Mouse (Mus musculus): ENCODE results near the gene Pde4a.
"Not testable (repeated sequence)": the region's sequence is repeated elsewhere in the genome, so short reads cannot be mapped to it uniquely, and the experiment has no call there.

The Pde4a gene

GRCm38 (mm10) chr9:21245113-21245487 is 79.6 kb downstream of the Pde4a start:
- no peak for DNase-seq (ENCODE audit: low spot score)

DNA sequence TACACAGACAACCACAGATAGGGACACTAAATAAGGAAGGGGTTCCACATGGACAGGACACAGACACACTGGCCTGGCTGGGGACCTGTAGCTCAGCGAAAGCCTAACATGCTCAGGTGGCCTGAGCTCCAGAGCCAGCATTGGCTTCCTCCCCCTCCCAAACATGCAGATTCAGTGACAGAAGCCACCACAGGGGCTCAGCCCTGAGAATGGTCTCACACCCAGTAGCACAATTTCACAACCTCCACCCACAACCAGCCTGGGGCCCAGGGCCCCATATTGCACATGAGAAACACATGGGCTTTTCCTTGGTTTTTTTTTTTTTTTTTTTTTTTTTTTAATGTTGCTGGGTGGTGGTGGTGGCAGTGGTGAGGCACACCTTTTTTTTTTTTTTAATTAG is 80.8 kb downstream of the Pde4a start:
- no peak for DNase-seq (ENCODE audit: low spot score)

- DNase-seq (ENCODE audit: low spot score): no peak
Observed at GRCm38 (mm10) chr9:21248326-21248725, 82.8 kb downstream of the Pde4a start, which contains the start of gene S1pr5. Gene S1pr5 (minus strand): TSS chr9:21248443.

DNA sequence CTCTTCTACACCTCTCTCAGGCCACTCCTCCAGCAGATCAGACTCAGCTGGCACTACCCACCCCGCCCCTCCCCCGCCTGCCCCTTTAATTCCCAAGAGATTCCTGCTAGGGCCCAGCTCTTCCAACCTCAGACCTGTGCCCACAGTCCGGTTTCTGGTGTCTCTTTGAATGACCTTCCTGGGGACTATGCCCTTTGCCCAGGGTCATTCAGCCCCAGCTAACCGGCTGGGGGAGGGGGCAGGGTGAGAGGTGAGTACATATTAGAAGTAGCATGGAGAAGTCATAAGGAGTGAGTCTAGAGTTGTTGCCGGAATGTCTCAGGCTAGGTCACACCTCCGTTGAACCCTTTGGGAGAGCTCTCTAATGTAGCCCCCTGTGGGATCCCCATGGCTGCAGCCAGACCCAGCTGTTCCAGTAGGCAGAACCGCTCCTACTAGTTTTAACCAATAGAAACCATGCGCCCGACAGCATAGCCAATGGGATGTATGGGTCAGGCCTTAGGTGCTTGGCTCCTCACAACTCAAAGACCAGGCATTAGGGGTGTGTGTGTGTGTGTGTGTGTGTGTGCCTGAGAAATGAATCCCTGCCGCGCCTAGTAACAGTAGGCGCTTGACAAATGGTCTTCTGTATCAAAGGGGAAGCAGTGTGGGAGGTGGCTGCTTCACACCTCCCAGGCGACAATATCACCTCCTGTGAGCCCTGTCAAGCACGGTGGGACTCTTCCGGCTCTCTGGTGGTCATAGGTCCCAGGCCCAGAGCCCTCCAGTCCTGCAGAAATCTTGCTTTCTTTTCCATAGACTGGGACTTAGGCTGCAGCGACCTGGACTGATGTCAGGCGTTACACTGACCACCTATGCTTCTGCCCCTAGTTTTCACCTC is 84.4 kb downstream of the Pde4a start:
- DNase-seq (ENCODE audit: low spot score): no peak

DNA sequence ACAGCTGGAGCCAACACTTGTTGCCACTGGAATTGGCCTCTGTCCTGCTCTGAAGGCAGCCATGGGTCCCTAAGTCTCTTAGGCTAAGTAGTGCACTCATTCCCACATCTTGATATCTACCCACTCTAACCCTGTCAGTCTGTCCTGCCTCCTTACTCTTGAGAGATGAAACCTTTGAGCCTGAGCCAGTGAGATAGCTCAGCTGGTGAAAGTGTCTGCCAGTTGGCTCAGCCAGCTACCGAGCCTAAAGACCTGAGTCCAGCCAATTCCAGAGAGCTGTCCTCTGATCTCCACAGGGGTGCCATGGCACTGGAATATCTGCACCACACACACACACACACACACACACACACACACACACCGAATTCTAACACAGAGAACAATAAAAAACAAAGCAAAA is 85.0 kb downstream of the Pde4a start:
- no peak for DNase-seq (ENCODE audit: low spot score)

DNA sequence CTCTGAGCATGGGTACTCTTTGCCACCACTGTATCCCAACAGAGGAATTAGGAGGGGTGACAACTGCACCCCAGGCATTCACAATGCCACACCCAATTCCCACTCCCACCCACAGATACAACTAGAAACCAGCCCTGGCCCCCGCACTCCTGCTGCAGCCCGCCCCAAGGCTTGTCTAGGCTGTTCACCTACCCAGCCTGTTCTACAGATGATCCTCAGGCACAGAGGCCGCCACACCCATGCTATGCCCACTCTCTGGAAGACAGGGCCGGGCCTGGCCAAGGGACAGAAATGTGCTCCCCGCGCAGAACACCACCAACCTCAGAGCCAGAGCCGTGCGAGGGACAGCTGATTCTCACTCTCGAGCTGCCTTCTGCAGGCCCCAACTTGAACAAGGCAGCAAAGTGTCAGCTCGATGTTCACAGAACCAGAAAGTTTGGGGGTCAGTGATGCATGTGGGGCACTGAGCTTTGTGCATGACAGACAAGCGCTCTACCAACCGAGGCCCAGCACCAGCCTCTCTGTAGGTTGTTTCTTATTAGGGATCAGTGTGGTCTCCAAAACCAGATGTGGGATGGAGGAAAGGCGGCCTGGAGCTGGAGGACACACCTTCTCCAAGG is 85.7 kb downstream of the Pde4a start:
- DNase-seq (ENCODE audit: low spot score): no peak

- DNase-seq (ENCODE audit: low spot score): no peak
Observed at GRCm38 (mm10) chr9:21254690-21255089, 89.2 kb downstream of the Pde4a start.

DNA sequence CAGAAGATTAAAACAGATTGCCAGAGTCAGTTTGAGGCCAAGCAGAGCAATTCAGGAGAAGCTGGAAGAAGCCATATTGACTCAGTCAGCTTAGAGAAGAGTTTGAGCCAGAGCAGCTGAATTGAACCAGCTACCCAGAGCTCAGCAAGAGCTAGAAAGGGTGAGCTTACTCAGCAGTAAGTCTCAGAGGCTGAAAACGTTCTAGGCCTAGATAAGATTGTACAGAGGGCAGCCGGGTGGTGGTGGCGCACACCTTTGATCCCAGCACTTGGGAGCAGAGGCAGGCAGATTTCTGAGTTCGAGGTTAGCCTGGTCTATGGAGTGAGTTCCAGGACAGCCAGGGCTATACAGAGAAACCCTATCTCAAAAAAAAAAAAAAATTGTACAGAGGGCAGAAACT is 90.8 kb downstream of the Pde4a start:
- DNase-seq (ENCODE audit: low spot score): not testable (repeated sequence)

- DNase-seq (ENCODE audit: low spot score): no peak
Observed at GRCm38 (mm10) chr9:21260491-21261040, 95.1 kb downstream of the Pde4a start.

- no peak for DNase-seq (ENCODE audit: low spot score)
Observed at GRCm38 (mm10) chr9:21261831-21262230, 96.3 kb downstream of the Pde4a start.

All from urinary bladder, postnatal 10 days (tissue).